Mouse (Mus musculus) cerebellum, adult 2 months (tissue): Measurements from ENCODE around the gene Rnf185.

Experiments
- CTCF ChIP-seq: fragments of 200-500 bp; IDR thresholded peaks from 2 replicates; pipeline ENCODE4 v1.5.1; 2011; ENCODE audit warnings: low read depth, mild to moderate bottlenecking, control low read depth, low read length, moderate library complexity, borderline replicate concordance; ENCODE audit not compliant: insufficient read depth
- POLR2A ChIP-seq: fragments of 200-500 bp; IDR thresholded peaks from 2 replicates; pipeline ENCODE4 v1.6.1; 2011; ENCODE audit warnings: low read length, control low read depth, borderline replicate concordance; ENCODE audit not compliant: insufficient read depth

GRCm38 (mm10) chr11:3398318-3398717, 53.8 kb downstream of the Rnf185 start:
- no peak for TF ChIP-seq CTCF
- no peak for TF ChIP-seq POLR2A
